Comparison of ENCODE assay signal across 8 mouse cellular contexts in genomic region chr2:161108933-161109371, GRCm38 (mm10). TPM values are rescaled to one million over a fixed set of nuclear protein-coding genes. Genes with fewer than 3 reads are reported as not detected.
DNase-seq lines count a peak whose midpoint lies in the region; ATAC-seq and TF ChIP-seq lines count a peak whose summit lies in the region.

TSS of gene Chd6 (minus strand) at chr2:161109075.

- H3K4me3 ChIP-seq in bone marrow macrophage, adult 2 months (ENCODE audit: insufficient read depth, low read length), result peak within 1 kb of the TSS; percentile 94
- peak within 1 kb of the TSS; percentile 71 for H3K4me3 ChIP-seq in embryonic fibroblast, embryonic 13.5 days (ENCODE audit: insufficient read depth, low read length)
- peak within 1 kb of the TSS; percentile 89 for H3K4me3 ChIP-seq in kidney, embryonic 14.5 days (ENCODE audit: low read length)
- peak within 1 kb of the TSS; percentile 97 for H3K4me3 ChIP-seq in limb, embryonic 15.5 days

- H3K36me3 ChIP-seq in kidney, embryonic 14.5 days (ENCODE audit: control insufficient read depth, insufficient read depth, low read length), result no peaks in the 10 kb centered on the region
- no peaks in the 10 kb centered on the region for H3K36me3 ChIP-seq in limb, embryonic 15.5 days

- WGBS in kidney, embryonic 14.5 days, result 0% methylated on average over 20 of the region's 27 CpGs
- under 1% methylated on average over 27 of the region's 27 CpGs for WGBS in limb, embryonic 15.5 days

- H3K9ac ChIP-seq in kidney, embryonic 14.5 days (ENCODE audit: low read depth, low read length), result peak within 1 kb of the TSS; percentile 97
- H3K9ac ChIP-seq in limb, embryonic 15.5 days, result peak within 1 kb of the TSS; percentile 92

- peak; percentile 99 for ATAC-seq in kidney, embryonic 14.5 days (ENCODE audit: low FRiP score, low TSS enrichment)
- peak; percentile 99 for ATAC-seq in limb, embryonic 15.5 days (ENCODE audit: insufficient number of reproducible peaks, low FRiP score, low TSS enrichment, low read depth)

- H3K4me1 ChIP-seq in bone marrow macrophage, adult 2 months (ENCODE audit: control insufficient read depth, insufficient read depth, low read length), result peaks cover 12% of the 10 kb centered on the region
- H3K4me1 ChIP-seq in embryonic fibroblast, embryonic 13.5 days (ENCODE audit: control insufficient read depth, insufficient read depth, low read length), result peaks cover 2% of the 10 kb centered on the region; the same call in 1 of the 2 replicates
- peaks cover 12% of the 10 kb centered on the region for H3K4me1 ChIP-seq in kidney, embryonic 14.5 days (ENCODE audit: control insufficient read depth, insufficient read depth, low read length)
- H3K4me1 ChIP-seq in limb, embryonic 15.5 days, result peaks cover 21% of the 10 kb centered on the region

- peak; percentile 98 for DNase-seq in A20 (ENCODE audit: low read depth, low spot score)
- DNase-seq in heart, adult 9 months (ENCODE audit: low spot score in 2 of 2), result peak; percentile 99
- peak; percentile 93 to 96 for DNase-seq in monocyte, adult 2 months (ENCODE audit: low read depth in 1 of 2, low spot score in 2 of 2)
- DNase-seq in spleen, postnatal 36 days (ENCODE audit: low spot score in 2 of 2), result peak; percentile 99

- H3K4me2 ChIP-seq in kidney, embryonic 14.5 days (replicated peaks; ENCODE audit: low read depth, low read length), result peak within 1 kb of the TSS; percentile 69
- H3K4me2 ChIP-seq in limb, embryonic 15.5 days, result peak within 1 kb of the TSS; percentile 85

- H3K9me3 ChIP-seq in kidney, embryonic 14.5 days (ENCODE audit: control insufficient read depth, low read length), result no peaks in the 10 kb centered on the region
- no peaks in the 10 kb centered on the region for H3K9me3 ChIP-seq in limb, embryonic 15.5 days

- H3K27me3 ChIP-seq in kidney, embryonic 14.5 days (ENCODE audit: control insufficient read depth, insufficient read depth, low read length), result no peaks in the 10 kb centered on the region
- H3K27me3 ChIP-seq in limb, embryonic 15.5 days, result no peaks in the 10 kb centered on the region

- peak within 1 kb of the TSS; percentile 70 for H3K27ac ChIP-seq in bone marrow macrophage, adult 2 months (ENCODE audit: insufficient read depth, low read depth, low read length)
- H3K27ac ChIP-seq in embryonic fibroblast, embryonic 13.5 days (ENCODE audit: insufficient read depth, low read length), result peak within 1 kb of the TSS; percentile 63
- peak within 1 kb of the TSS; percentile 99 for H3K27ac ChIP-seq in kidney, embryonic 14.5 days (ENCODE audit: low read depth, low read length)
- peak within 1 kb of the TSS; percentile 100 for H3K27ac ChIP-seq in limb, embryonic 15.5 days

- no peak for TF ChIP-seq CTCF in bone marrow macrophage, adult 2 months (IDR thresholded peaks at IDR 0.05; ENCODE audit: low read depth, low read length)
- no peak for TF ChIP-seq CTCF in embryonic fibroblast, embryonic 13.5 days (IDR thresholded peaks at IDR 0.05; ENCODE audit: borderline replicate concordance, insufficient read depth, low read length)

- TF ChIP-seq POLR2A in bone marrow macrophage, adult 2 months (IDR thresholded peaks at IDR 0.05; ENCODE audit: borderline replicate concordance, low read depth, low read length), result no peak
- TF ChIP-seq POLR2A in embryonic fibroblast, embryonic 13.5 days (IDR thresholded peaks at IDR 0.05; ENCODE audit: low read depth, low read length), result no peak; the same call in 1 of the 2 replicates

RNA-seq across cellular contexts. Expression of gene Chd6, which starts in this region (rescaled TPM):
- 16.2 and 24.2 TPM in 2 replicates for polyA plus RNA-seq in bone marrow macrophage, adult 2 months (2012; ENCODE audit: insufficient read depth, insufficient read length, missing spikeins)
- polyA plus RNA-seq in embryonic fibroblast, embryonic 13.5 days (2011; ENCODE audit: insufficient read length, low read depth, missing spikeins), result 28.9 and 40.2 TPM in 2 replicates
- 37.7 and 41.4 TPM in 2 replicates for polyA plus RNA-seq in kidney, embryonic 14.5 days (2014; fragmentation: Nextera tagmentation; extraction: Ambion mirVana)
- polyA plus RNA-seq in limb, embryonic 15.5 days (2015; fragmentation: Nextera tagmentation; extraction: Ambion mirVana), result 27.2 and 28.2 TPM in 2 replicates

Comparison
In these comparisons a context has a peak if more than half of its experiments do, and no peak if none do; other contexts are left out.
1. Peak in every context shown above with its lines: DNase-seq, ATAC-seq, H3K4me3 ChIP-seq and H3K27ac ChIP-seq.